Mouse (Mus musculus) kidney, adult 2 months (tissue): ENCODE data around the gene Rpgrip1.

Source experiments
- CTCF ChIP-seq: fragments of 200-500 bp; conservative IDR thresholded peaks from 2 replicates; pipeline ENCODE4 v1.5.1; 2011; ENCODE audit warnings: low read depth, mild to moderate bottlenecking, control low read depth, low read length, moderate library complexity, mixed read lengths; ENCODE audit not compliant: insufficient read depth, insufficient read length
- POLR2A ChIP-seq: fragments of 200-500 bp; IDR thresholded peaks from one replicate; pipeline ENCODE4 v1.6.1; 2011; ENCODE audit warnings: low read depth, low read length, control low read depth

DNA sequence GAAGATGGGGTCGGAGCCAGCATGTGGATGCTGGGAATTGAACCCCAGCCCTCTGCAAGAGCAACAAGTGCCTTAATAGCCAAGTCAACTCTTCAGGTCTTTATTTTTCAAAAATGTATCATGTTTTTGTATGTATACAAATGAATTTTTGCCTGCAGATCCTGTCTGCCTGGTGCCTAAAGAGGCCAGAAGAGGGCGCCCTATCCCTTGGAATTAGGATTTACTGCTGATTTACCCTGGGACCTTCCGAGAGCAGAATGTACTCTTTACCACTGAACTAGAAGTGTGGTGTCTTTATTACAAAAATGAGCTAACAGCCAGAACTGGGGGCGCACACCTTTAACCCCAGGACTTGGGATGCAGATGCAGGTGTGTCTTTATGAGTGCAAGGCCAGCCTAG, 13.4 kb downstream of the Rpgrip1 start:
- TF ChIP-seq CTCF: peak; percentile 78
- no peak for TF ChIP-seq POLR2A
